Mouse (Mus musculus) Muller cell, postnatal 12 days (primary cell): ENCODE data around the gene Vapb.

ENCODE experiments used
- DNase-seq: peaks from one replicate; pipeline ENCODE4 v3.0.0-alpha.2; 2015; ENCODE audit errors: inconsistent ontology term

Vapb gene

GRCm38 (mm10) chr2:173791904-173792757 lies 54.8 kb downstream of the Vapb start:
- no peak for DNase-seq

- DNase-seq: no peak
These were observed 56.7 kb downstream of the Vapb start for GRCm38 (mm10) chr2:173794018-173794417.

- no peak for DNase-seq
These were observed 57.5 kb downstream of the Vapb start for GRCm38 (mm10) chr2:173794531-173795510.

GRCm38 (mm10) chr2:173795801-173796673 lies 58.7 kb downstream of the Vapb start:
- DNase-seq: no peak

GRCm38 (mm10) chr2:173796674-173796963 lies 59.3 kb downstream of the Vapb start:
- no peak for DNase-seq

- no peak for DNase-seq
These were observed 62.2 kb downstream of the Vapb start for GRCm38 (mm10) chr2:173799513-173799912.

GRCm38 (mm10) chr2:173800566-173800965 lies 63.3 kb downstream of the Vapb start:
- DNase-seq: no peak

- DNase-seq: no peak
These were observed 64.1 kb downstream of the Vapb start for GRCm38 (mm10) chr2:173801405-173801876.

- no peak for DNase-seq
These were observed 64.9 kb downstream of the Vapb start for GRCm38 (mm10) chr2:173802176-173802575.

- DNase-seq: no peak
These were observed 65.6 kb downstream of the Vapb start for GRCm38 (mm10) chr2:173802956-173803355.

GRCm38 (mm10) chr2:173803827-173804226 lies 66.5 kb downstream of the Vapb start:
- no peak for DNase-seq

- DNase-seq: no peak
These were observed 69.3 kb downstream of the Vapb start for GRCm38 (mm10) chr2:173806621-173807020.

GRCm38 (mm10) chr2:173808942-173809341 lies 71.6 kb downstream of the Vapb start:
- DNase-seq: no peak

GRCm38 (mm10) chr2:173810036-173810850 lies 72.9 kb downstream of the Vapb start:
- no peak for DNase-seq

GRCm38 (mm10) chr2:173810851-173811130 lies 73.5 kb downstream of the Vapb start:
- DNase-seq: no peak

GRCm38 (mm10) chr2:173811850-173812249 lies 74.5 kb downstream of the Vapb start:
- no peak for DNase-seq

GRCm38 (mm10) chr2:173813071-173813470 lies 75.8 kb downstream of the Vapb start:
- DNase-seq: no peak

- no peak for DNase-seq
These were observed 89.0 kb downstream of the Vapb start for GRCm38 (mm10) chr2:173826287-173826686.

GRCm38 (mm10) chr2:173827228-173827627 lies 89.9 kb downstream of the Vapb start:
- DNase-seq: no peak

- DNase-seq: no peak
These were observed 90.8 kb downstream of the Vapb start for GRCm38 (mm10) chr2:173828134-173828533.
